Mouse (Mus musculus) testis, adult 2 months (tissue): Measurements from ENCODE around the gene Ssna1.

Source experiments
- CTCF ChIP-seq: fragments of 200-500 bp; IDR thresholded peaks from 2 replicates; pipeline ENCODE4 v1.5.1; 2012; ENCODE audit warnings: low read depth, mild to moderate bottlenecking, inconsistent platforms, low read length, moderate library complexity; ENCODE audit not compliant: control insufficient read depth, insufficient read depth, insufficient replicate concordance
- POLR2A ChIP-seq: fragments of 200-500 bp; IDR thresholded peaks from 2 replicates; pipeline ENCODE4 v1.6.1; 2012; ENCODE audit warnings: low read depth, mild to moderate bottlenecking, inconsistent platforms, low read length, moderate library complexity; ENCODE audit not compliant: control insufficient read depth

- TF ChIP-seq CTCF (no peak), POLR2A (peak; percentile 63)
Observed at GRCm38 (mm10) chr2:25287927-25288649, 15.8 kb upstream of the Ssna1 start, which contains the start of gene Tmem210.
